19 mouse cellular contexts compared by ENCODE assay signal in the genomic region with DNA sequence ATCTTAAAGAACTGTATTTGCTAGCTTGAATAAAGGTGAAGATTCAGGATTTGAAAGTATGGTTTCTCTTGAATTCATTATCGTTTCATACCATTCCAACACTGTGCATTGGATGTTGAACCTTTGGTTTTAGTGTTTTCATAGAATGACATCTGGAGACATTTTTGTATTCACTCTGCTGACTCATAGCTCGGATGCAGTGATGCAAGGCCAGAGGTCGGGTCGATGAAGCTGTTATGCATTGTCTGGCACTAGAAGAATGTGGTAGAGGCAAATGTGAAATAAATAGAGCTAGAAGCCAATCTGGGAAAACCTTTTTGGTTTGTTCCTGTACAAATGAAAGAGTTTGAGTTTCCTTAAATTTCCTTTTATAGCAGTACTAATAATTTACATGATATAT. TPM values are rescaled to one million over a fixed set of nuclear protein-coding genes. Genes with fewer than 3 reads are reported as not detected.
DNase-seq lines count a peak whose midpoint lies in the region; ATAC-seq and TF ChIP-seq lines count a peak whose summit lies in the region.
"Had no signal": no experiment of that assay in that cellular context is flagged by ENCODE, and none has a peak within 500 bp of the region (broad histone marks: within the 10 kb centered on the region; RNA-seq: fewer than 3 reads in every experiment).

No protein-coding gene starts in this region.

- 32% methylated on average over 4 of the region's 4 CpGs for WGBS in kidney, adult 2 months
- 55% methylated on average over 4 of the region's 4 CpGs for WGBS in kidney, embryonic 15.5 days
- 66% methylated on average over 4 of the region's 4 CpGs for WGBS in neural tube, embryonic 15.5 days

- H3K9me3 ChIP-seq in kidney, embryonic 15.5 days (replicated peaks): no peaks in the 10 kb centered on the region
- no peaks in the 10 kb centered on the region; the same call in 1 of the 2 replicates for H3K9me3 ChIP-seq in neural tube, embryonic 15.5 days (replicated peaks)
- H3K9me3 ChIP-seq: hindbrain, embryonic 15.5 days; intestine, embryonic 15.5 days; limb, embryonic 12.5 days; liver, embryonic 15.5 days; stomach, embryonic 15.5 days had no signal

- H3K36me3 ChIP-seq in kidney, adult 2 months (ENCODE audit: control insufficient read depth, insufficient read depth, low read length): no peaks in the 10 kb centered on the region
- no peaks in the 10 kb centered on the region for H3K36me3 ChIP-seq in kidney, embryonic 15.5 days
- no peaks in the 10 kb centered on the region for H3K36me3 ChIP-seq in neural tube, embryonic 15.5 days
- H3K36me3 ChIP-seq: hindbrain, embryonic 15.5 days; intestine, embryonic 15.5 days; limb, embryonic 12.5 days; liver, embryonic 15.5 days; midbrain, embryonic 13.5 days; stomach, embryonic 15.5 days had no signal

- ATAC-seq in kidney, embryonic 15.5 days (replicated peaks; ENCODE audit: low FRiP score): no peak
- no peak for ATAC-seq in neural tube, embryonic 15.5 days (ENCODE audit: low FRiP score)
- ATAC-seq: intestine, embryonic 15.5 days; lung, postnatal 0 days; midbrain, embryonic 13.5 days had no signal

- no peak overlapping the region for H3K4me3 ChIP-seq in kidney, adult 2 months (ENCODE audit: insufficient read depth, low read depth, low read length)
- no peak overlapping the region for H3K4me3 ChIP-seq in kidney, embryonic 15.5 days (replicated peaks)
- no peak overlapping the region for H3K4me3 ChIP-seq in neural tube, embryonic 15.5 days (replicated peaks)
- H3K4me3 ChIP-seq: forebrain, embryonic 10.5 days; hindbrain, embryonic 15.5 days; intestine, embryonic 15.5 days; limb, embryonic 12.5 days; liver, embryonic 15.5 days; midbrain, embryonic 13.5 days; stomach, embryonic 15.5 days had no signal

- TF ChIP-seq POLR2A in kidney, adult 2 months (IDR thresholded peaks at IDR 0.05; ENCODE audit: low read depth, low read length): no peak

- no peak overlapping the region for H3K9ac ChIP-seq in kidney, embryonic 15.5 days
- H3K9ac ChIP-seq in neural tube, embryonic 15.5 days (replicated peaks): no peak overlapping the region
- H3K9ac ChIP-seq: hindbrain, embryonic 15.5 days; intestine, embryonic 15.5 days; limb, embryonic 12.5 days; liver, embryonic 15.5 days; midbrain, embryonic 13.5 days; stomach, embryonic 15.5 days had no signal

- H3K4me1 ChIP-seq in kidney, adult 2 months (ENCODE audit: control insufficient read depth, insufficient read depth, low read length): no peaks in the 10 kb centered on the region
- no peaks in the 10 kb centered on the region for H3K4me1 ChIP-seq in kidney, embryonic 15.5 days
- no peaks in the 10 kb centered on the region for H3K4me1 ChIP-seq in neural tube, embryonic 15.5 days
- H3K4me1 ChIP-seq: forebrain, embryonic 10.5 days; hindbrain, embryonic 15.5 days; intestine, embryonic 15.5 days; limb, embryonic 12.5 days; liver, embryonic 15.5 days; midbrain, embryonic 13.5 days; stomach, embryonic 15.5 days had no signal

- peak; percentile 36 for DNase-seq in kidney, adult 2 months
- peak; percentile 75 for DNase-seq in A20 (ENCODE audit: low read depth, low spot score)
- DNase-seq in NIH3T3 (ENCODE audit: low read depth): peak; percentile 8
- DNase-seq in mesoderm, embryonic 11.5 days (ENCODE audit: low read depth, low spot score): peak; percentile 47
- no peak for DNase-seq in thymus, postnatal 25 days
- DNase-seq: cerebellum, adult 8-10 months; heart, adult 18-20 months; heart, postnatal 36 days; thymus, adult 18-20 months had no signal

- TF ChIP-seq CTCF in kidney, adult 2 months (conservative IDR thresholded peaks at IDR 0.05; ENCODE audit: insufficient read depth, insufficient read length, low read depth, low read length): no peak

- H3K4me2 ChIP-seq in kidney, embryonic 15.5 days: no peak overlapping the region
- H3K4me2 ChIP-seq in neural tube, embryonic 15.5 days: no peak overlapping the region
- H3K4me2 ChIP-seq: hindbrain, embryonic 15.5 days; intestine, embryonic 15.5 days; limb, embryonic 12.5 days; liver, embryonic 15.5 days; midbrain, embryonic 13.5 days; stomach, embryonic 15.5 days had no signal

- no peak overlapping the region for H3K27ac ChIP-seq in kidney, adult 2 months (ENCODE audit: insufficient read depth, low read depth, low read length)
- no peak overlapping the region for H3K27ac ChIP-seq in kidney, embryonic 15.5 days
- no peak overlapping the region for H3K27ac ChIP-seq in neural tube, embryonic 15.5 days (replicated peaks)
- H3K27ac ChIP-seq: forebrain, embryonic 10.5 days; hindbrain, embryonic 15.5 days; intestine, embryonic 15.5 days; limb, embryonic 12.5 days; liver, embryonic 15.5 days; midbrain, embryonic 13.5 days; stomach, embryonic 15.5 days had no signal

- H3K27me3 ChIP-seq in kidney, adult 2 months (replicated peaks; ENCODE audit: control insufficient read depth, insufficient read depth, low read length): no peaks in the 10 kb centered on the region
- no peaks in the 10 kb centered on the region for H3K27me3 ChIP-seq in kidney, embryonic 15.5 days
- no peaks in the 10 kb centered on the region for H3K27me3 ChIP-seq in neural tube, embryonic 15.5 days (replicated peaks)
- H3K27me3 ChIP-seq: hindbrain, embryonic 15.5 days; intestine, embryonic 15.5 days; limb, embryonic 12.5 days; liver, embryonic 15.5 days; midbrain, embryonic 13.5 days; stomach, embryonic 15.5 days had no signal

RNA-seq across cellular contexts. Expression of a gene that starts 16.9 kb away (rescaled TPM):
- polyA plus RNA-seq in kidney, adult 2 months (2012; rRNA removed): 5.6 and 8.9 TPM in 2 replicates
- 5.0 TPM in 2 replicates for polyA plus RNA-seq in kidney, embryonic 15.5 days (2015; fragmentation: Nextera tagmentation; extraction: Ambion mirVana)
- 4.9 TPM in 2 replicates for polyA plus RNA-seq in neural tube, embryonic 15.5 days (2015; fragmentation: Nextera tagmentation; extraction: Ambion mirVana)
